Mouse (Mus musculus): Measurements from ENCODE around the gene Fgf13. TPM values are rescaled to one million over a fixed set of nuclear protein-coding genes. Genes with fewer than 3 reads are reported as not detected.

Gene Fgf13
- polyA plus RNA-seq, 1 experiment from 2014 or later: 78.9 TPM

GRCm38 (mm10) chrX:59172200-59172599 is 395.7 kb downstream of the Fgf13 start:
- DNase-seq (ENCODE audit: low spot score) (peak; percentile 63), ATAC-seq (no peak)
- H3K27ac ChIP-seq (ENCODE audit: low read depth, low read length): no peak overlapping the region
- no peaks in the 10 kb centered on the region for H3K36me3 ChIP-seq (ENCODE audit: control insufficient read depth, insufficient read depth, low read length)
- no peak overlapping the region for H3K9ac ChIP-seq (ENCODE audit: low read length)
- H3K27me3 ChIP-seq (replicated peaks; ENCODE audit: control insufficient read depth, insufficient read depth, low read length): no peaks in the 10 kb centered on the region
- no peak overlapping the region for H3K4me3 ChIP-seq (ENCODE audit: low read depth, low read length)
- no peak overlapping the region for H3K4me2 ChIP-seq (ENCODE audit: low read length)
- H3K9me3 ChIP-seq (replicated peaks; ENCODE audit: control insufficient read depth, low read length): no peaks in the 10 kb centered on the region
- WGBS: 5% methylated on average over 1 of the region's 1 CpGs
- H3K4me1 ChIP-seq (ENCODE audit: control insufficient read depth, insufficient read depth, low read length): no peaks in the 10 kb centered on the region

GRCm38 (mm10) chrX:59166763-59167162 is 401.1 kb downstream of the Fgf13 start:
- no peak overlapping the region for H3K4me2 ChIP-seq (ENCODE audit: low read length)
- H3K27ac ChIP-seq (ENCODE audit: low read depth, low read length): no peak overlapping the region
- H3K4me3 ChIP-seq (ENCODE audit: low read depth, low read length): no peak overlapping the region
- no peaks in the 10 kb centered on the region for H3K36me3 ChIP-seq (ENCODE audit: control insufficient read depth, insufficient read depth, low read length)
- 78% methylated on average over 2 of the region's 2 CpGs for WGBS
- ATAC-seq (no peak), DNase-seq (ENCODE audit: low spot score) (no peak)
- no peaks in the 10 kb centered on the region for H3K4me1 ChIP-seq (ENCODE audit: control insufficient read depth, insufficient read depth, low read length)
- H3K9ac ChIP-seq (ENCODE audit: low read length): no peak overlapping the region
- no peaks in the 10 kb centered on the region for H3K9me3 ChIP-seq (replicated peaks; ENCODE audit: control insufficient read depth, low read length)
- no peaks in the 10 kb centered on the region for H3K27me3 ChIP-seq (replicated peaks; ENCODE audit: control insufficient read depth, insufficient read depth, low read length)

- Histone ChIP-seq H3K4me3 (ENCODE audit: low read depth, low read length) (no peak overlapping the region), H3K4me2 (ENCODE audit: low read length) (no peak overlapping the region), H3K9me3 (replicated peaks; ENCODE audit: control insufficient read depth, low read length) (no peaks in the 10 kb centered on the region), H3K36me3 (ENCODE audit: control insufficient read depth, insufficient read depth, low read length) (no peaks in the 10 kb centered on the region), H3K4me1 (ENCODE audit: control insufficient read depth, insufficient read depth, low read length) (no peaks in the 10 kb centered on the region), H3K27me3 (replicated peaks; ENCODE audit: control insufficient read depth, insufficient read depth, low read length) (no peaks in the 10 kb centered on the region), H3K27ac (ENCODE audit: low read depth, low read length) (no peak overlapping the region), H3K9ac (ENCODE audit: low read length) (no peak overlapping the region)
- no peak for DNase-seq (ENCODE audit: low spot score)
- WGBS: 76% methylated on average over 2 of the region's 2 CpGs
- no peak for ATAC-seq
These were observed 425.9 kb downstream of the Fgf13 start for GRCm38 (mm10) chrX:59141947-59142346.

GRCm38 (mm10) chrX:59134928-59135361 is 432.9 kb downstream of the Fgf13 start:
- ATAC-seq (peak; percentile 84), DNase-seq (ENCODE audit: low spot score) (peak; percentile 78)
- peak overlapping the region; percentile 64 for H3K4me2 ChIP-seq (ENCODE audit: low read length)
- H3K9me3 ChIP-seq (replicated peaks; ENCODE audit: control insufficient read depth, low read length): no peaks in the 10 kb centered on the region
- H3K27ac ChIP-seq (ENCODE audit: low read depth, low read length): 0 out of 2 replicates have a peak overlapping the region, but pooled peaks have one; percentile 63
- H3K36me3 ChIP-seq (ENCODE audit: control insufficient read depth, insufficient read depth, low read length): no peaks in the 10 kb centered on the region
- WGBS: 33% methylated on average over 8 of the region's 8 CpGs
- H3K4me3 ChIP-seq (ENCODE audit: low read depth, low read length): peak overlapping the region; percentile 50
- no peaks in the 10 kb centered on the region for H3K4me1 ChIP-seq (ENCODE audit: control insufficient read depth, insufficient read depth, low read length)
- H3K9ac ChIP-seq (ENCODE audit: low read length): peak overlapping the region; percentile 67
- no peaks in the 10 kb centered on the region for H3K27me3 ChIP-seq (replicated peaks; ENCODE audit: control insufficient read depth, insufficient read depth, low read length)

- peak overlapping the region; percentile 63 for H3K27ac ChIP-seq (ENCODE audit: low read depth, low read length)
- WGBS: 31% methylated on average over 74 of the region's 75 CpGs
These were observed 433.6 kb downstream of the Fgf13 start for GRCm38 (mm10) chrX:59134166-59134861.

GRCm38 (mm10) chrX:59133834-59134165 is 434.1 kb downstream of the Fgf13 start:
- WGBS: 24% methylated on average over 24 of the region's 24 CpGs
- no peak; the same call in 1 of the 2 replicates for ATAC-seq
- Histone ChIP-seq H3K4me3 (ENCODE audit: low read depth, low read length) (peak overlapping the region; percentile 50), H3K36me3 (ENCODE audit: control insufficient read depth, insufficient read depth, low read length) (no peaks in the 10 kb centered on the region), H3K27ac (ENCODE audit: low read depth, low read length) (peak overlapping the region; percentile 63; the same call in 1 of the 2 replicates), H3K4me2 (ENCODE audit: low read length) (peak overlapping the region; percentile 64), H3K9me3 (replicated peaks; ENCODE audit: control insufficient read depth, low read length) (no peaks in the 10 kb centered on the region), H3K4me1 (ENCODE audit: control insufficient read depth, insufficient read depth, low read length) (no peaks in the 10 kb centered on the region), H3K9ac (ENCODE audit: low read length) (peak overlapping the region; percentile 67), H3K27me3 (replicated peaks; ENCODE audit: control insufficient read depth, insufficient read depth, low read length) (no peaks in the 10 kb centered on the region)
- no peak for DNase-seq (ENCODE audit: low spot score)

More at GRCm38 (mm10) chrX:59134166-59134861, 433.6 kb downstream of the Fgf13 start:
- DNase-seq (ENCODE audit: low spot score): peak; percentile 35
- Histone ChIP-seq H3K9ac (ENCODE audit: low read length) (peak overlapping the region; percentile 67), H3K4me3 (ENCODE audit: low read depth, low read length) (peak overlapping the region; percentile 50), H3K9me3 (replicated peaks; ENCODE audit: control insufficient read depth, low read length) (no peaks in the 10 kb centered on the region), H3K4me2 (ENCODE audit: low read length) (peak overlapping the region; percentile 64), H3K4me1 (ENCODE audit: control insufficient read depth, insufficient read depth, low read length) (no peaks in the 10 kb centered on the region), H3K27me3 (replicated peaks; ENCODE audit: control insufficient read depth, insufficient read depth, low read length) (no peaks in the 10 kb centered on the region), H3K36me3 (ENCODE audit: control insufficient read depth, insufficient read depth, low read length) (no peaks in the 10 kb centered on the region)
- ATAC-seq: peak; percentile 82

GRCm38 (mm10) chrX:59133416-59133815 is 434.5 kb downstream of the Fgf13 start:
- WGBS: 44% methylated on average over 10 of the region's 10 CpGs
- no peaks in the 10 kb centered on the region for H3K9me3 ChIP-seq (replicated peaks; ENCODE audit: control insufficient read depth, low read length)
- no peak overlapping the region for H3K27ac ChIP-seq (ENCODE audit: low read depth, low read length)
- DNase-seq (ENCODE audit: low spot score) (peak; percentile 23), ATAC-seq (no peak)
- no peaks in the 10 kb centered on the region for H3K36me3 ChIP-seq (ENCODE audit: control insufficient read depth, insufficient read depth, low read length)
- H3K4me2 ChIP-seq (ENCODE audit: low read length): peak overlapping the region; percentile 64
- peak overlapping the region; percentile 67 for H3K9ac ChIP-seq (ENCODE audit: low read length)
- H3K4me3 ChIP-seq (ENCODE audit: low read depth, low read length): peak overlapping the region; percentile 50
- H3K4me1 ChIP-seq (ENCODE audit: control insufficient read depth, insufficient read depth, low read length): no peaks in the 10 kb centered on the region
- no peaks in the 10 kb centered on the region for H3K27me3 ChIP-seq (replicated peaks; ENCODE audit: control insufficient read depth, insufficient read depth, low read length)

- no peak for DNase-seq (ENCODE audit: low spot score)
- Histone ChIP-seq H3K36me3 (ENCODE audit: control insufficient read depth, insufficient read depth, low read length) (no peaks in the 10 kb centered on the region), H3K4me1 (ENCODE audit: control insufficient read depth, insufficient read depth, low read length) (no peaks in the 10 kb centered on the region), H3K9me3 (replicated peaks; ENCODE audit: control insufficient read depth, low read length) (no peaks in the 10 kb centered on the region), H3K27ac (ENCODE audit: low read depth, low read length) (no peak overlapping the region), H3K9ac (ENCODE audit: low read length) (no peak overlapping the region), H3K27me3 (replicated peaks; ENCODE audit: control insufficient read depth, insufficient read depth, low read length) (no peaks in the 10 kb centered on the region), H3K4me2 (ENCODE audit: low read length) (no peak overlapping the region), H3K4me3 (ENCODE audit: low read depth, low read length) (no peak overlapping the region)
- 79% methylated on average over 4 of the region's 4 CpGs for WGBS
- no peak for ATAC-seq
These were observed 441.2 kb downstream of the Fgf13 start for GRCm38 (mm10) chrX:59126637-59127036.

GRCm38 (mm10) chrX:59113187-59113586 is 454.7 kb downstream of the Fgf13 start:
- ATAC-seq (no peak), DNase-seq (ENCODE audit: low spot score) (no peak)
- Histone ChIP-seq H3K4me1 (ENCODE audit: control insufficient read depth, insufficient read depth, low read length) (no peaks in the 10 kb centered on the region), H3K4me2 (ENCODE audit: low read length) (no peak overlapping the region), H3K9ac (ENCODE audit: low read length) (no peak overlapping the region), H3K27ac (ENCODE audit: low read depth, low read length) (no peak overlapping the region), H3K27me3 (replicated peaks; ENCODE audit: control insufficient read depth, insufficient read depth, low read length) (no peaks in the 10 kb centered on the region), H3K4me3 (ENCODE audit: low read depth, low read length) (no peak overlapping the region), H3K9me3 (replicated peaks; ENCODE audit: control insufficient read depth, low read length) (no peaks in the 10 kb centered on the region), H3K36me3 (ENCODE audit: control insufficient read depth, insufficient read depth, low read length) (no peaks in the 10 kb centered on the region)

Data from forebrain, embryonic 14.5 days (tissue).